Mouse (Mus musculus): ENCODE data around the gene Ehd1. TPM values are rescaled to one million over a fixed set of nuclear protein-coding genes. Genes with fewer than 3 reads are reported as not detected.

Ehd1 gene
- 34.0 TPM for polyA plus RNA-seq (2017; shearing (Covaris generic))

GRCm38 (mm10) chr19:6276426-6277421 lies at the start of gene Ehd1:
TSS of gene Ehd1 (plus strand) at chr19:6276725.

GRCm38 (mm10) chr19:6235084-6236052 lies 41.2 kb upstream of the Ehd1 start, which contains the start of gene Ppp2r5b:
TSS of gene Ppp2r5b (minus strand) at chr19:6235872.

DNA sequence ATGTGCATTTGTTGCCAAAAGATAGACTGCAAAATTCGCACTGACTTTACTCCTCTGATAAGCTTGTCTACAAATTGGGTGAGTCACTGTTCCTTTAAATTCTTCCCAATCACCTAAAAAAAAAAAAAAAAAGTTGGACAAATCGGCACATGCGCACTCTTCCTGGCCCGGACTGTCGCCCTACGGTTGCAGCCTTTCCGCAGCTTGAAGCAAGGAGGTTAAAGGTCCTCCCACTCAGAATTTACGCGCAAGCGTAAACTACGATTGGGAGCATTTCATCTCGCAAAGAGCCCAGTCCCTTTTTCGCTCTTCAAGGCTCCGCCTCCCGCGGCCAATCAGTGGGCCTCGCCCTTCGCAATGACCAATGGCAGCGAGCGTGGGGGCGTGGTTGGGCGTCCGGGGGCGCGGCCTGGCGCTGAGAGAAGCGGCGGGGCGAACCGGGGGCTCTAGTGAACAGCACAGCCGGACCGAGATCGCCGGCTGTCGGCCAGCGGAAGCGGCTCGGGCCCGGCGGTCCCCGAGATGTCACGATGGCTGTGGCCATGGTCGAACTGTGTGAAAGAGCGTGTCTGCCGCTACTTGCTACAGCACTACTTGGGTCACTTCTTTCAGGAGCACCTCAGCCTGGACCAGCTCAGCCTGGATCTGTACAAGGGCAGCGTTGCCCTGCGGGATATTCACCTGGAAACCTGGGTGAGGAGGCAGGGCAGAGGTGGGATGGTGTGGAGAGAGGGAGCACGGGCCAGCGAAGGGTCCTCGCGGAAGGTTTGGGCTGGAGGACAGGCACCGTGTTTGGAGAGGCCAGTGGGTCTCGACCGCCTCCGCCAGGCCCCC lies 35.0 kb upstream of the Ehd1 start, which contains the start of gene Atg2a:
Gene Atg2a (plus strand): TSS at position 395 of the 834 bp plus-strand sequence.

GRCm38 (mm10) chr19:6306137-6306551 lies 29.6 kb downstream of the Ehd1 start, which contains the start of gene Cdc42bpg:
TSS of gene Cdc42bpg (plus strand) at chr19:6306456.

GRCm38 (mm10) chr19:6334673-6335457 lies 58.3 kb downstream of the Ehd1 start, which contains the start of gene Men1:
TSS of gene Men1 (plus strand) at chr19:6334979.

DNA sequence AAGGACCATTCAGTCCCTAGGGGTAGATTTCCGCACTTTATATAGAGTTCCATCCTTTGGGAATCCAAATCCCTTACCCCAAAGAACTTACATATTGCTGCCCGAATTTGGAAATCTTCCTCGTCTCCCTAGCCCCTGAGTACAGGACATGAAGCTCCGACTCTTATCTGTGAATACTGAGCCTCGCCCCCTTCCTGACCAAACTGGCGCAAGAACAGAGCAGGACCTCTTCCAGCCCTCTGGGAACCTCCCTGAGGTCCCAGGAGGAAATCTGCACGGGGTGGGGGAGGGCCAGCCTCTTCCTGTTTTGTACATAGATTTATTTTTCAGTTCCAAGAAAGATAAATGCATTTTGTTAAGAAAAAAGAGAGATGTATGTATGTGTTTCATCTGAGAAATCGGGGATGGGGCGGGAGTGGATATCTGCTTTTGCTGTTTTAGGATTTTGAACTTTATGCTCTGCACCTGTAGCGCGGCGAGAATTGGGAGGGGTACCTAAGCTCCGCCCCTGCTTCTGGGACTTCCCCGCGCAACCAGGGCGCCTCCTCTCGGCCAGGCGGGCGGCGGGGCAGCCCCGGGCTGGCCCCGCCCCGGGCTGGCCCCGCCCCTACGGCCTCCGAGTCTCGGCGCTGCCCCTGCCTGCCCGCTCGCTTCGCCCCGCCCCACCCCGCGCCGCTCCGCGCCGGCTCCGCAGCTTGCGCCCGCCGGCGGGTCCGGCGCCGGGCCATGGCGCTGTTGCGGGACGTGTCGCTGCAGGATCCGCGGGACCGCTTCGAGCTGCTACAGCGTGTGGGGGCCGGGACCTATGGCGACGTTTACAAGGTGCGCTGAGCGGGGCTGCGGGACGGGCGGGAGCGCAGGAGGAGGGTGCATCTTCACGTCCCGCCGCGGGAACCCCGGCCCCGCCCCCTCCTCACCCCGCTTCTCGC lies 64.3 kb downstream of the Ehd1 start, which contains the start of gene Map4k2:
Gene Map4k2 (plus strand): TSS at position 612 of the 929 bp plus-strand sequence.

Other genes with a start within 250 kb of the Ehd1 start
- 54.6 TPM for gene Syvn1, start 230.1 kb upstream of the Ehd1 start, polyA plus RNA-seq (2017; shearing (Covaris generic))
- gene Mrpl49, start 218.9 kb upstream of the Ehd1 start, polyA plus RNA-seq (2017; shearing (Covaris generic)), result 21.8 TPM
- gene Fau, start 218.9 kb upstream of the Ehd1 start, polyA plus RNA-seq (2017; shearing (Covaris generic)), result 985 TPM
- gene Znhit2, start 215.5 kb upstream of the Ehd1 start, polyA plus RNA-seq (2017; shearing (Covaris generic)), result 17.6 TPM
- 7.2 TPM for gene Tm7sf2, start 208.4 kb upstream of the Ehd1 start, polyA plus RNA-seq (2017; shearing (Covaris generic))
- gene Vps51, start 199.5 kb upstream of the Ehd1 start, polyA plus RNA-seq (2017; shearing (Covaris generic)), result 67.1 TPM
- gene Tmem262, start 196.7 kb upstream of the Ehd1 start, polyA plus RNA-seq (2017; shearing (Covaris generic)), result not detected
- gene Gm28374, start 194.5 kb upstream of the Ehd1 start, polyA plus RNA-seq (2017; shearing (Covaris generic)), result 0.60 TPM
- gene Zfpl1, start 191.8 kb upstream of the Ehd1 start, polyA plus RNA-seq (2017; shearing (Covaris generic)), result 20.0 TPM
- 0.21 TPM for gene Cdca5, start 191.7 kb upstream of the Ehd1 start, polyA plus RNA-seq (2017; shearing (Covaris generic))
- not detected for gene AC131692.1, start 182.3 kb upstream of the Ehd1 start, polyA plus RNA-seq (2017; shearing (Covaris generic))
- not detected for gene Naaladl1, start 170.9 kb upstream of the Ehd1 start, polyA plus RNA-seq (2017; shearing (Covaris generic))
- gene Sac3d1, start 158.1 kb upstream of the Ehd1 start, polyA plus RNA-seq (2017; shearing (Covaris generic)), result 6.3 TPM
- 25.6 TPM for gene Snx15, start 148.4 kb upstream of the Ehd1 start, polyA plus RNA-seq (2017; shearing (Covaris generic))
- gene Batf2, start 135.7 kb upstream of the Ehd1 start, polyA plus RNA-seq (2017; shearing (Covaris generic)), result not detected
- gene Arl2, start 135.2 kb upstream of the Ehd1 start, polyA plus RNA-seq (2017; shearing (Covaris generic)), result 25.1 TPM
- gene Majin, start 92.3 kb upstream of the Ehd1 start, polyA plus RNA-seq (2017; shearing (Covaris generic)), result not detected
- not detected for gene Gpha2, start 50.3 kb upstream of the Ehd1 start, polyA plus RNA-seq (2017; shearing (Covaris generic))
- gene Ppp2r5b, start 40.9 kb upstream of the Ehd1 start, polyA plus RNA-seq (2017; shearing (Covaris generic)), result 19.1 TPM
- gene Atg2a, start 35.1 kb upstream of the Ehd1 start, polyA plus RNA-seq (2017; shearing (Covaris generic)), result 79.4 TPM
- gene Cdc42bpg, start 29.7 kb downstream of the Ehd1 start, polyA plus RNA-seq (2017; shearing (Covaris generic)), result 0.35 TPM
- 30.0 TPM for gene Men1, start 58.3 kb downstream of the Ehd1 start, polyA plus RNA-seq (2017; shearing (Covaris generic))
- gene Map4k2, start 64.4 kb downstream of the Ehd1 start, polyA plus RNA-seq (2017; shearing (Covaris generic)), result 129 TPM
- gene Sf1, start 87.0 kb downstream of the Ehd1 start, polyA plus RNA-seq (2017; shearing (Covaris generic)), result 603 TPM
- gene Pygm, start 107.7 kb downstream of the Ehd1 start, polyA plus RNA-seq (2017; shearing (Covaris generic)), result 2.4 TPM
- gene Rasgrp2, start 122.6 kb downstream of the Ehd1 start, polyA plus RNA-seq (2017; shearing (Covaris generic)), result 296 TPM
- not detected for gene Nrxn2, start 142.0 kb downstream of the Ehd1 start, polyA plus RNA-seq (2017; shearing (Covaris generic))